20 mouse cellular contexts compared by ENCODE assay signal in genomic region chr4:7251641-7252040, GRCm38 (mm10).
DNase-seq lines count a peak whose midpoint lies in the region; ATAC-seq lines count a peak whose summit lies in the region.
"Had no signal": no experiment of that assay in that cellular context is flagged by ENCODE, and none has a peak within 500 bp of the region (broad histone marks: within the 10 kb centered on the region; RNA-seq: fewer than 3 reads in every experiment).

No protein-coding gene starts in this region.

- no peaks in the 10 kb centered on the region for H3K4me1 ChIP-seq in forebrain, embryonic 16.5 days (replicated peaks; ENCODE audit: control insufficient read depth, insufficient read depth, low read length)
- peaks cover 9% of the 10 kb centered on the region for H3K4me1 ChIP-seq in forebrain, embryonic 10.5 days
- no peaks in the 10 kb centered on the region for H3K4me1 ChIP-seq in midbrain, embryonic 15.5 days
- peaks cover 4% of the 10 kb centered on the region; the same call in 1 of the 2 replicates for H3K4me1 ChIP-seq in midbrain, embryonic 10.5 days
- H3K4me1 ChIP-seq: embryonic facial prominence, embryonic 13.5 days; embryonic facial prominence, embryonic 15.5 days had no signal

- WGBS in forebrain, embryonic 16.5 days: 62% methylated on average over 2 of the region's 2 CpGs
- WGBS in forebrain, embryonic 10.5 days: 81% methylated on average over 2 of the region's 2 CpGs
- WGBS in midbrain, embryonic 15.5 days: 61% methylated on average over 2 of the region's 2 CpGs
- 87% methylated on average over 2 of the region's 2 CpGs for WGBS in midbrain, embryonic 10.5 days

- H3K4me3 ChIP-seq in forebrain, embryonic 16.5 days (replicated peaks; ENCODE audit: low read length): no peak overlapping the region
- no peak overlapping the region for H3K4me3 ChIP-seq in forebrain, embryonic 10.5 days
- no peak overlapping the region for H3K4me3 ChIP-seq in midbrain, embryonic 15.5 days
- H3K4me3 ChIP-seq in midbrain, embryonic 10.5 days: no peak overlapping the region
- H3K4me3 ChIP-seq: embryonic facial prominence, embryonic 13.5 days; embryonic facial prominence, embryonic 15.5 days; erythroblast, embryonic 14.5 days; forebrain, embryonic 13.5 days had no signal

- DNase-seq in forebrain, embryonic 10.5 days (ENCODE audit: extremely low spot score, low spot score): no peak
- DNase-seq in midbrain, embryonic 10.5 days (ENCODE audit: low spot score): no peak
- DNase-seq in T-cell, adult 2 months (ENCODE audit: low spot score): no peak
- DNase-seq: adrenal gland, adult 8-10 months; adrenal gland, postnatal 14 days; adrenal gland, postnatal 36 days; cerebellum, adult 11 months; cerebellum, adult 18-20 months; cerebellum, adult 8-10 months; cerebellum, adult 9-11 months; cerebellum, postnatal 14 days; cerebellum, postnatal 36 days; embryo, embryonic 11 days had no signal

- H3K4me2 ChIP-seq in forebrain, embryonic 16.5 days (ENCODE audit: low read length): no peak overlapping the region
- H3K4me2 ChIP-seq in midbrain, embryonic 15.5 days: no peak overlapping the region
- H3K4me2 ChIP-seq: embryonic facial prominence, embryonic 13.5 days; embryonic facial prominence, embryonic 15.5 days; forebrain, embryonic 13.5 days had no signal

- 0 out of 2 replicates have a peak, but pooled peaks have one; percentile 31 for ATAC-seq in forebrain, embryonic 16.5 days
- peak; percentile 54; the same call in 1 of the 2 replicates for ATAC-seq in midbrain, embryonic 15.5 days (replicated peaks)
- ATAC-seq: activated CD4-positive, CD25-positive, alpha-beta regulatory T cell, adult 4 months; forebrain, embryonic 13.5 days had no signal

- H3K9ac ChIP-seq in forebrain, embryonic 16.5 days (replicated peaks; ENCODE audit: low read depth, low read length): no peak overlapping the region
- H3K9ac ChIP-seq in midbrain, embryonic 15.5 days: no peak overlapping the region
- H3K9ac ChIP-seq: embryonic facial prominence, embryonic 13.5 days; embryonic facial prominence, embryonic 15.5 days; forebrain, embryonic 13.5 days had no signal

- H3K27me3 ChIP-seq in forebrain, embryonic 16.5 days (replicated peaks; ENCODE audit: control insufficient read depth, insufficient read depth, low read length): no peaks in the 10 kb centered on the region
- no peaks in the 10 kb centered on the region for H3K27me3 ChIP-seq in forebrain, embryonic 10.5 days (ENCODE audit: poor library complexity, severe bottlenecking)
- H3K27me3 ChIP-seq in midbrain, embryonic 15.5 days (replicated peaks): no peaks in the 10 kb centered on the region
- H3K27me3 ChIP-seq in midbrain, embryonic 10.5 days (ENCODE audit: low read depth, poor library complexity, severe bottlenecking): no peaks in the 10 kb centered on the region
- H3K27me3 ChIP-seq: embryonic facial prominence, embryonic 13.5 days; embryonic facial prominence, embryonic 15.5 days; forebrain, embryonic 13.5 days had no signal

- no peaks in the 10 kb centered on the region for H3K36me3 ChIP-seq in forebrain, embryonic 16.5 days (ENCODE audit: control insufficient read depth, insufficient read depth)
- no peaks in the 10 kb centered on the region for H3K36me3 ChIP-seq in forebrain, embryonic 10.5 days (replicated peaks)
- H3K36me3 ChIP-seq in midbrain, embryonic 15.5 days (replicated peaks): no peaks in the 10 kb centered on the region
- H3K36me3 ChIP-seq in midbrain, embryonic 10.5 days: no peaks in the 10 kb centered on the region
- H3K36me3 ChIP-seq: embryonic facial prominence, embryonic 13.5 days; embryonic facial prominence, embryonic 15.5 days had no signal

- H3K9me3 ChIP-seq in forebrain, embryonic 16.5 days (ENCODE audit: control insufficient read depth, low read length): no peaks in the 10 kb centered on the region
- H3K9me3 ChIP-seq in forebrain, embryonic 10.5 days: no peaks in the 10 kb centered on the region
- no peaks in the 10 kb centered on the region for H3K9me3 ChIP-seq in midbrain, embryonic 15.5 days
- no peaks in the 10 kb centered on the region for H3K9me3 ChIP-seq in midbrain, embryonic 10.5 days (replicated peaks)
- H3K9me3 ChIP-seq: embryonic facial prominence, embryonic 13.5 days; embryonic facial prominence, embryonic 15.5 days; forebrain, embryonic 13.5 days had no signal

- H3K27ac ChIP-seq in forebrain, embryonic 16.5 days (ENCODE audit: low read length): no peak overlapping the region
- H3K27ac ChIP-seq in forebrain, embryonic 10.5 days: no peak overlapping the region
- no peak overlapping the region for H3K27ac ChIP-seq in midbrain, embryonic 15.5 days
- no peak overlapping the region for H3K27ac ChIP-seq in midbrain, embryonic 10.5 days (replicated peaks)
- H3K27ac ChIP-seq: embryonic facial prominence, embryonic 13.5 days; embryonic facial prominence, embryonic 15.5 days; forebrain, embryonic 13.5 days had no signal
